Mouse (Mus musculus) natural killer cell, adult 2 months (primary cell): ENCODE data around the gene Inpp4a.

Source experiments
- DNase-seq, 2 experiments: peaks; one replicate each; pipeline ENCODE4 v3.0.0; 2022; ENCODE audit warnings: low spot score in 2 of 2

Inpp4a gene

DNA sequence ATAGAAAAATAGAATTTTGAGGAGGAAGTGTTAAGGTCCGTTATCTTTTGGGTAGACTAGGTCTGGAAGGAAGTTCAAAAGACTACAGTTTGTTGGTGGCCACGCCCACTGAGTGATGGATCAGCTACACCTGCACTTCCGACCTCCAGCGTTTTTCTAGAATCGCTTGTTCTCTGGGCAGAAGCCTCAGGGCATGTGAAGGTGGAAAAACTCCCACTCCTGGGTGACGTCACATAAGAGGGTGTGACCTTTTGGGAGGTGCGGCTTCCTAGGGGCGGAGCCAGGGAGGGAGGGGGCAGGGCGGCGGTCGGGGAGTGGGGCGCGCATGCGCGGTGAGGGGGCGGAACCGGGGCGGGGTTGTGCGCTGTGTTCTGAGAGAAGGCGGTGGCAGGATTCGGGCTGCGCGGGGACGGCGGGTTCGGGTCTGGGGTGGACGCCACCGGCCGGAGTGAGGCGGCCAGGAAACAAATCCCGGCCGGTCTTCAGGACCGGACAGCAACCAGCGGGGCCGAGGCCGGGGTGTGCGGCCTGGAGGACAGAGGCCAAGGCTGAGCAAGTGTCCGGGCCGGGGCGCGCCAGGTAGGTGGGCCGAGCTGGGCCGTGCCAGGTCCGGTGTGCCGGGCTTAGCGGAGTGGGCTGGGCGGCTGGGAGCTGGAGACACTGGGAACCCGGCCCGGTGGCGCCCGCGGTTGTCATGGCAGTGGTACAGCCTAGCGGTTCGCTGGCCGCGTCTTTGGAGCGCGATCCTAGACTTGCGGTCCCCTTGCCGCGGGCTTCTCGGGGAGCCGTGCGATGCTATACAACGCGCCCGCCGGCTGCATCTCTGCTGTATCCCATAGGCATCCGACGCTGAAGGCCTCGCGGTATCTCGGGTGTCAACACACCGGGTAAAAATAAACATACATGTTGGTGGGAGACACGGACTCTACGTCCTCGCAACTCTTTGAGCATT lies at the start of gene Inpp4a:
TSS of gene Inpp4a (plus strand) at position 326 of the 952 bp plus-strand sequence.
- peak; percentile 91 to 94 for DNase-seq

GRCm38 (mm10) chr1:37250643-37251310 lies 48.9 kb upstream of the Inpp4a start:
- peak; percentile 62 to 77 for DNase-seq

- DNase-seq: no peak
These were observed 41.2 kb upstream of the Inpp4a start for GRCm38 (mm10) chr1:37258443-37258842.

DNA sequence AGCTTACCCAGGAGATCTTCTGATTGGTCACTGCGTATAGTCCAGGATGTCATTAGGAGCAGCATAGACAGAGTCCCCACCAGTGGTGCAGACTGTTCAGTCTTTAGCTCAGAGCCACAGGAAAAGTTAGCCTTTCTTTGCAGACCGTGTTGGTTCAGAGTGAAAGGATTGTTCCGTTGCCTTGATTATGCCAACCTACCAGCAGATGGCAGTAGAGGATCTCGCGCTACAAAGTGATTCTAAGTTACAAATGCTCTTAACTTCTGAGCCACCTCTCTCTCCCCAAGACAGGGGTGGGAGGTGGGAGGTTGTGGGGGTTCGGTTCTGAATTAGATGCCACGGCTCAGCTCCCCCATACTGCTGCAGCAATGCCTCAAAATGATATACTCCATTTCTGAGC lies 27.2 kb upstream of the Inpp4a start:
- peak; percentile 54 to 68 for DNase-seq

- no peak for DNase-seq
These were observed 13.1 kb upstream of the Inpp4a start for GRCm38 (mm10) chr1:37286556-37286955.

DNA sequence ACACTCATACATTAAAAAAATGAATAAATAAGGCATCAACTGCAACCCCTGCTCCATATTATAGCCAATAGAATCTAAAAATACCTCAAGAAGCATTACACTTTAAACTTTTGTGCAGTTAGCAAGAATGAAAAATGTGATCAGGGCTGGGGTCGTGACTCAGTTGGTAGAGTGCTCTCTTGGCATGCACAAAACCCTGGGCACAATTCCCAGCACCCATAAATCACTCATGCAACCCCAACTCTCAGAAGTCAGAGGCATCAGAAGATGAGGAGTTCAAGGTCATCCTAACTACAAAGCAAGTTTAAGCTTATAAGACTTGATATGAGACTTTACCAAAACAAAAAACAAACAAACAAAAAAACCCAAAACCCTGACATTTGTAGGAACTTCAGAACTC lies 11.9 kb upstream of the Inpp4a start:
- no peak for DNase-seq

DNA sequence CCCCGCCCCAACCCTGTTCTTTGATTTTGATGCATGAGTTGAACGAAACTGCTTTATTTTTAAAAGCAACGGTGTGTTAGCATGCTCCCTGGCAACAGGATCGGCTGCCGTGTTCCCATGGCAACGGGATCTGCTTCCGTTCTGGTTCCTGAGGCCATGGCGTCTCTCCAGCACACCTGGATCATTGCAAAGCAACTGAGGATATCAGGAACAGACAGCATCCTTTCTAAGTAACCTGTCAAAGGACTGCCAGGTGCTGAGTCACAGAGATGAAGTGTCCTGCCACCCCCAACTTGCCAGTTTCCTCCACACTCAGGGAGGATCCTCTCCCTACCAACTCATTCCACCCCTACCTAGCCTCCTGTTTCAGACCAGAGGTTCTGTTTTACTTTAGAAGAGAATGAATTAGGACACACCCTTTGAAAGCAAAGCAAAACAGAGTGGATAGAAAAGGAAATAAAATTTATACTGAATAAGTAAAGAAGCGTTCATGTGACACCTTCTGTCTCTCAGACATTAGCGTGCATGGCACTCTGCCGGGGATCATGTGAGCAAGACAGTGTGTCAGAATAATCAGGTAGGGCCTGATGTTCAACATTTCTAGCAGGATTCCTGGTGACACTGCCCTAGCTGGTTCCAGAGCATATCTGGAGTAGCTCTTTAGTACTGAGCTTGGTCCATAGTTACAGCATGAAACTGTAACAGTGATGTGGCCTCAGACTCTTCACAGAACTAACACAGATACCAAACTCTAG lies 11.3 kb upstream of the Inpp4a start:
- no peak for DNase-seq

DNA sequence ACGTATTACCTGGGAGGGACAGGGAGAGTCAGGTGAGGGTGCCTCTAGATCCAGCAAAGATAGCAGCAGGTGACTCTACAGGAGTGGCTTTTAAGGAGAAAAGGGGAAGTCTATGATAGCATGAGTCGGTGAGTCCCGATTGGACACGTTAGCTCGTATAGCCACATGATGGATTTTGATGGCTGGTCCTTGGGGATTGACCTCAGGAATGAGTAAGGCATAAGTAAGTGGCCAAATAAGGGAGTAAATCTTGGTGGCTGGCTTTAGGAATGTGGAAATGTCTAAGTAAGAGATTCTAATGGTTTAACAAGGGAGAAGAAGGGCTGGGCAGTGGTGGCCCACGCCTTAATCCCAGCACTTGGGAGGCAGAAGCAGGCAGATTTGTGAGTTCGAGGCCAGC lies 10.7 kb upstream of the Inpp4a start:
- DNase-seq: no peak

DNA sequence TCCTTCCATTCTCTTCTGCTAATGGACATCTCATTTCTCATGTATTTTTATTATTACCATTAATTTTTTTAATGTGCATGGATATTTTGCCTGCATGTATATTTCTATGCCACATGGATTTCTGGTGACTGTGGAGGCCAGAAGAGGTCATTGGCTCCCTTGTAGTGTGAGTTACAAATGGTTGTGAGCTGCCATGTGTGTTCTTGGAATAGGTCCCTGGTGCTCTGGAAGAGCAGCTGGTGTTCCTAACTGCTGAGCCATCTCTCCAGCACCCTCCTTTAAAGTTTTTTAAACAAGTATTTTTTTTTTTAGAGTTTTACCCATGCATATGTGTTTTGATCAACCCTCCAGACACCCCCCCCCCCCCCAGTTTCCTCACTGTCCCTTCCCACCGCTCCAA lies 3.3 kb upstream of the Inpp4a start:
- no peak for DNase-seq

GRCm38 (mm10) chr1:37298904-37299303 lies 761 bp upstream of the Inpp4a start:
- no peak for DNase-seq

DNA sequence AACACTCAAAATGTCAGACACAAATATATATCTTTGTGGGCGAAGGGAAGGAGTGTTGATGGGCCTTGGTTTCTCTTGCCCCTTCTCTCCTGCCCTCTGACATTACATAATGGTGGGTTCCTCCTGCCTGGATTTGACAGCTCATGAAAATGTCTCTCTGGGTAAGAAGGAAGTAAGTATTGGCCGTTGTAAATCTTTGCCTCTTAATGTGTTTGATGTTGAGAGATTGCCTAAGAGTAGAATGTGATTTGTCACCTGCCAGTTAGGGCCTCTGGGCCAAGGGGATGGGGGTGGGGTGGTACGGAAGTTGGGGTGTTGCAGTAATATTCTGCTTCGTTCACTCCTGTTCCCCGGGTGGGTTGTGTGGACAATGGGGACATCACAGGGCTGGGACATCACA lies 985 bp downstream of the Inpp4a start:
- DNase-seq: peak; percentile 24 to 26

GRCm38 (mm10) chr1:37302801-37303200 lies 3.1 kb downstream of the Inpp4a start:
- DNase-seq: no peak

DNA sequence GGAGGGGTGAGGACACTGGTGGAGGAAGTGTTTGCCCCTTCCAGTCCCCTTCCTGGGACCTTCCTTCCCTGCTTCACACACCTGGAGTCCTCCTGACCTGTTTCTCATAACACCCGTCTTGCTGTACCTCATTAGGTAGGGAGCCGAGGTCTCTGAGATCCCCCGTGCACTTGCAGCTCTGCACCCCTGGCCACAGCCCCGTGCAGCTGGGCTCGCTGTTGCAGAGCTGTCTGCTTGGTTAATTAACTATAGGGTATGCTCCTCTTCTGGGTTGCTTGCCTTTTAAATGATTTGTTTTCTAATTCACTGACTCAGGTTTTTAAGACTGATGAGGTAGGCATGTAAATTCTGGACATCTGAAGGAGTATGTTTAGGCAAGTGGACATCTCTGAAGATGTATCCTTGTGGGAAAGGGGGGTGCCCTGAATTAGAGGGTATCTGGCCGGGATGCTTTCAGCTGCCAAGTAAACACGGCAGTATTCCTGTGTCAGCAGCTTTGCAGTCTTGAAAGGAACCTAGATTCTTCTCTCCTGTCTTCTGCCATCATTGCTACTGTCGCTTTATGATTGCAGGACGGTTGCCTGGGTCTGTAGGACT lies 6.1 kb downstream of the Inpp4a start:
- DNase-seq: no peak

DNA sequence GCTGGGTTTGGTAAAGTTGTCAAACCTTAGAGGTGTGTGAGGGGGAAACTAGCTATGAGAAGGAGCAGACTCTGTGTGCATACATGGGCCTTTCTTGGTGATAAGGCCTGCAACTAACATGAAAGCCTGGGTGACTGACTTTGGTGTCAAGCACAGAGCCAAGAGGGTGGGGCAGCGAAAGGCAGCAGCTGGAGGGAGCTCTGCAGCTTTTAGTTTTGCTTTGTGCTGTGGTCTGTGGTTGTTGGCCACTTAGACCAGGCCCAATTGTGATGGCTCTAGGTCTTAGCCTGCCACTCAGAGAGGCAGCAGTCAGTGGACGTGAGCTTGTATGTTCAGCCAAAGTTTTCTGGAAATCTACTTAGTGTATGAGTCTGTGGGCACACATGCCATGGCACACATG lies 7.9 kb downstream of the Inpp4a start:
- peak; percentile 69 to 81 for DNase-seq

- no peak for DNase-seq
These were observed 8.5 kb downstream of the Inpp4a start for GRCm38 (mm10) chr1:37308021-37308742.

DNA sequence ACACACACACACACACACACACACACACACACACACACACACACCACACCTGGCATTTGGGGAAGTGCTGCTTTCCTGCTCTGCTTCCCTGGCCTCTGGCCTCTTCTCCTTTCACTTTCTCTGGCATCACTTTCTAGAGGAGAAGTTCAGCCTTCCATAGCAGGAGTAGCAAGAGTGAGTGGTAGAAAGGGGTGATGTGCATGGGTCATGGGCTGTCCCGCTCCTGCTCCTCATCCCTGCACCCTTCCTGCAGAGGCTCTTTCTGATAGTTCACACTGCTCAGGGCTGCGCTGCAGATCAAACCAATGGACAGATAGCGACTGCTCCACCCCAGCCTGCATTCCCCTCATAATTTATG lies 9.1 kb downstream of the Inpp4a start:
- peak in 1 of 2 experiments; percentile 30 for DNase-seq

GRCm38 (mm10) chr1:37309939-37310515 lies 10.4 kb downstream of the Inpp4a start:
- DNase-seq: peak in 1 of 2 experiments; percentile 32

DNA sequence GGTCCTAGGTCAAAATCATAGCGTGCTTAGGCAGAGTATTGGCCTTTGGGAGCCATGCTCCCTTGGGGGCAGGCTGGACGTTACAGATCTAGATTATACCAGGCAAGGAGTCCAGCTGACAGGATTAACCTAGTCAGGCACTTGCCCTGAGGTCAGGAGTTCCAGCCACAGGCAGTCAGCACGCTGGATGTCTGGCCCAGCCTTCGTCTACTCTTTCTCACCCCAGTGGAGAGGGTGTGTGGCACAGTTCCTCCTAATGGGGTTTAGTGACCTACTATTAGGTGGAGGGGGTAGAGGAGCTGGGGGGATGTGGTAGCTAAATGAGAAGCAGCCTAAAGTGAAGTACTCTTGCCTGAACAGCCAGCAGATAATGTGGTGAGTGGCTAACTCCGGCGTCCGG lies 14.7 kb downstream of the Inpp4a start:
- DNase-seq: no peak

- DNase-seq: peak; percentile 58 to 64
These were observed 18.1 kb downstream of the Inpp4a start for GRCm38 (mm10) chr1:37317644-37318285.

GRCm38 (mm10) chr1:37318558-37318957 lies 18.9 kb downstream of the Inpp4a start:
- DNase-seq: no peak
